Mouse (Mus musculus): ENCODE results near the gene A130010J15Rik.

A130010J15Rik gene

DNA sequence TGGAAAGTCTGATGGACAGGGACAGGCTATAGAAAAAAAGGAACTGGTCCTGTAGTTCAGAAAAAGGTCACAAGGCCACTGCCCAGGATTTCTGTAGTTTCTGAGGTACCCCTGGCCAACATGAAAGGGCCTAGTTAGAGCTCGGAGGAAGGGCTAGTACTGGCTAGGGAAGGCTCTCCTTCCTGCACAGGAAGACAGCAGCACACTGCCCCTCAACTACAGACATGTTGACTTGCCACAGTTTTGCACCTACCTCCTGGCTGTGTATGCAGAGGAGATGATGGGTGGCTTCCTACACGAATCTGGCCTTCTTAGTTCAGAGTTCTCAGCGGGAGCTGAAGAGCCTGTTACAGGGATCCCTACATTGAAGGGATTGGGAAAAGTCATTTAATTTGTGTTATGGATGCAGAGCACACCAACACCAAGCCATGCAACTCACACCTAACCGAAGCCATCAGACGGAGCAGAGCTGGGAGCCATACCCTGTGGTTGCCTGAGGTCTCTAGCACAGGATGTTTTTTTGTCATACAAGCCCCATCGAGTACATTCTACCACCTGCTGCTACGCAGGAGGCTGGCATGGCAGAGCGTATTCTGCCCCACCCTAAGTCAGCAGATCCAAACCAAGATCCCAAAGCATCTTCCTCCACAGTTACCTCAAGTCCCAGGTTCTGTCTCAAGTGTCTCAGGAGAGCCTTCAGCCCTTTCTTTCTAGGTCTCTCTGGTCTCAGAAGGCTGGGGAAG is 33.0 kb downstream of the A130010J15Rik start:
- DNase-seq (ENCODE audit: low read depth, low spot score): no peak

DNA sequence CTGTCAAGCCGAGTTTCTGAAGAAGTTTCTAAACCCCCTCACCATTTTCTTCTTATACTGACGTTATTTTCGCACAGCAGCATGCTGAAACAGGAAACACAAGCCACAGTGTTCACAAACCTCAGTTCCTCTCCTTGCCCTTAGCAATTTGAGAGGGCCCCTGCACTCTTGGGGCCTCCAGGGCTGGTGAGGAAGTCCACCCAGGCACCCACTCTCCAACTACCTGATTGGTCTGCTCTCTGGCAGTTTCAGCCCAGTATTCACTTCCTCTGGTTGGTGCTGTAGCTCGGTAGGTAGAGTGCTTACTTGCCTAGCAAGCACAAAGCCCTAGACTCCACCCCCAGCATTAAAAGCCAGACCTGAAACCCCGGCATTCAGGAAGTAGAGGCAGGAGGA is 33.5 kb downstream of the A130010J15Rik start, which contains the start of gene Traf3ip3:
Traf3ip3 (minus strand) TSS at position 321 of the 396 bp plus-strand sequence.
- DNase-seq (ENCODE audit: low read depth, low spot score): peak; percentile 51

DNA sequence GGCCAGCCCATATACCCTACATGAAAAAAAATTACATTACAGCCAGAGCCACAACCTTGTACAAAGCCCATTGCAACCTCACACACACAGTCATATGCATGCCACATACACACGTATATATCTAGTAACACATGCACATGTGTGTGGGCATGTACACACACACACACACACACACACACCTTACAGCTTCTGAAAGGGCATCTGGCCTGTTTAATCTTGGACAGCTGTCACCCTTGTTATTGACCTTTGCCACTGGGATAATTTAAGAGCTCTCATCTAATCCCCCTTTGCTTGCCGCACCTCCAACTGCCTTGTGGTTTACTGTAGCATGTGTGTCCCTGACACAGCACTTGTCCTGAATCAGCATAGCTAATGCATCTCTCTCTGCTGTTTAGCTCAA is 36.0 kb downstream of the A130010J15Rik start:
- no peak for DNase-seq (ENCODE audit: low read depth, low spot score)

DNA sequence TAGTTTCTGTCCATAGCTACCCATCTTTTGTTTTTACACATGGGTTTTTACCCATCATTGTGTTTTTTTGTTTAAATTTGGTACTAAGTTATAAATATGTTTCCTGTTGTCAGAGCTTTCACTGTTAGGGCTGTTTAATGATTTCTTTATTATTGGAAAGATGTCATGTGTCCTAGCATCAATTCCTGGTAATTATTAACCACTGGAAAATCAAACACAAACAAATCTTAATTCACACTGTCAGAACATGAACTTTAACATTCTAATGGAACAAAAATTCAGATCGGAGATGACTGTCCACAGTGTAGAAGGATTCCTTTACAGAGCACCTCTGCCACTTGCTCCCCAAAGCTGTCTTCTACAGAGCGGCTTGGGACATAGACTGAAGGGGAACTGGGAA is 37.6 kb downstream of the A130010J15Rik start:
- no peak for DNase-seq (ENCODE audit: low read depth, low spot score)

DNA sequence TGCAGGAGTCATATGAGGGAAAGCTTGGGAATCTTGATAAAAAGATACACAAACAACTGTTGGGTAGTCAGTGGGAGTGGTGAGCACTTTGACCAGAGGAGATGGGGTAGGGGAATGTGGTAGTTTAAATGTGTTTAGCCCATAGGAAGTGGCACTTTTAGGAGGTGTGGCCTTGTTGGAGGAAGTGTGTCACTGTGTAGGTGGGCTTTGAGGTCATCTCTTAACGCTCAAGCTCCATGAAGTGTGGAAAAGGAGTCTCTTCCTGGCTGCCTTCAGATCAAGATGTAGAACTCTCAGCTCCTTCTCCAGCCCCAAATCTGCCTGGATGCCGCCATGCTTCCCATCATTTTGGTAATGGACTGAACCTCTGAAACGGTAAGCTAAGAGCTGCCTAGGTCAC is 39.7 kb downstream of the A130010J15Rik start, which contains the start of gene Lamb3:
Lamb3 (plus strand) TSS at position 197 of the 400 bp plus-strand sequence.
- no peak for DNase-seq (ENCODE audit: low read depth, low spot score)

DNA sequence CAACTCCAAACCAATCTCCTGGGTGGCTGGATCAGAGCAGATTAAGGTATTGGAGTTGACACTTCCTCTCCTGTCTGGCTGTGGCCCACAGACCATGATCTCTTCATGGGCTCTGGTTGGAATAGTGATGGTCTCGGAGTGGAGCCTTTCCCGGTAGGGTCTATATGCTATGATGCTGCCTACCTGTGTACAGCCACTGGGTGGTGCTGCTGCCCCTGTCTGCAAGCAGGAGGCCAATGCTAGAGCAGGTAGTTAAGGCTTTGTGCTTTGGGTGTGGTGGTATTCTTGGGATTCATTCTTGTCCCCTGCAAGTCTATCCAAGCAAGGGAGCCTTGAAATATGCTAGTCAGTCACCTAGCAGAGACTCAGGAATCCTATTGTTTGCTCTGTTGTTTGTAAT is 40.3 kb downstream of the A130010J15Rik start:
- DNase-seq (ENCODE audit: low read depth, low spot score): peak; percentile 80

DNA sequence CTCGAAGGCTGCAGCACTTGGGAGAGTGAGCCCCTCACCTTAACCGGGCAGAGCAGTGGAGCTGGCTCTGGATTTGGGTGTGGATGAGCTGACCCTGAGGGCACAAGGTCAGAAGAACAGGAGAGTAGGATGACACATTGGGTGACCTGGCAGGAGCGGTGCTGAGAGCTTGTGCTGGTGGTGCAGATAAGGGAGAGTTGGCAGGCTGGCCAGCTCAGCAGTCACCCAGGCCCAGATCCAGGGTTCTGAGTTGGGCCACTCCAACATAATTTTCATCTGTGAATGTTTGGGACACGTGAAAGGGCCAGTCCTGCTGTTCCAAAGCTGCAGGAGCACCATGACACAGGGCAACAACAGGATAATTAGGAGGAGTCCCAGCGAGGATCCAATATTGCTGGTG is 43.5 kb downstream of the A130010J15Rik start:
- no peak for DNase-seq (ENCODE audit: low read depth, low spot score)

DNA sequence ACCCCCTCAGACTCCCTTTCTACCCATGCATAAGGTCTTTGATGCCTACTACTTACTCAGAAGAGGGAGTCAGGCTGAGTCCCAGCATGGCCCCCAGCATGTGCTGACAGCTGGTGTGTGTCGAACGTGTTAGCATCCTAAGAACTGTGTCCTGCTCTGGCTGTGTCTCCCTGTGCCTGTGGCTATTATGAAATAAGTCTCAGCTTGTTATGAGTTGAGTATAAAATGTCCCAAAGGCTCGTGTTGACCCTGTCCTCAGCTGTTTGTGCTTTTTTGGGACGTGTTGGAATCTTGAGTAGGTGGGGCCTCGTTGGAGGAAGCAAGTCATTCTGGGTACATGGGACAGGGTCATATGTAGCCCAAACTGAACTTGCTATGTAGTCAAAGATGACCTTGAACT is 46.2 kb downstream of the A130010J15Rik start:
- no peak for DNase-seq (ENCODE audit: low read depth, low spot score)

DNA sequence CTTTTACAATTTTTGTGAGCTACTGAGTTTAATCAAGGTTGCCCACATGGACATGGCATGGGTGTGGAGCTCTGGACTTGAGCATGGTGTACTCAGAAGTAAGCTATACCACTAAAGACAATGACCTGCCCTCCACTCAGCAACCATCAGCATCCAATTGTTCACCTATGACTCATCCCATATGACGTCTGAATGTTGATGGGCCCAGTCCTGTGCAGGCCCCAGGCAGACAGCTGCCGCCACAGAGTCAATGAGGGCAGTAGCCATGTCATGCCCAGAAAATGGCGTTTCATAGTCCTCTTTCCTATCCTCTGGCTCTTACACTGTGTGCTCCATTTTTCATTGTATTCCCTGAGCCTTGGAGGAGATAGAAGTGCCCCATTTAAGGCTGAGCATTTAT is 48.2 kb downstream of the A130010J15Rik start:
- DNase-seq (ENCODE audit: low read depth, low spot score): no peak

DNA sequence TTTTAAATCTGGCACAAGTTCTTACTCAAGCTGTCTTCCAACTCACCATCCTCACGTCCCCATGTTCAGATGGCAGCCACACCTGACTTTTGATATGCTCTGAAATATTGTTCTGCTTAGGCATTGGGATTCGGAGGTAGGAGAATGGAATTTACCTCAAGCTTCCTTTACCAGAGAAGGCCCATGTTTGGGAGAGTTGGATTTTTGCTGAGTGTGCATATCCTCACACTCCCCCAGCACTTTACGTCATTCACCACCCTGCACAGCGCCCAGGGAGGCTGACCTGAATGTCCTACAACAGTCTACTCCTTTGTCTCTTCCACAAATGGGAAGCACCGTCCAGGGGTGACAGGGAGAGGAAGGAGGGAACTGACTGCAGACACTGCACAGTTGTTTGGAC is 52.6 kb downstream of the A130010J15Rik start:
- no peak for DNase-seq (ENCODE audit: low read depth, low spot score)

DNA sequence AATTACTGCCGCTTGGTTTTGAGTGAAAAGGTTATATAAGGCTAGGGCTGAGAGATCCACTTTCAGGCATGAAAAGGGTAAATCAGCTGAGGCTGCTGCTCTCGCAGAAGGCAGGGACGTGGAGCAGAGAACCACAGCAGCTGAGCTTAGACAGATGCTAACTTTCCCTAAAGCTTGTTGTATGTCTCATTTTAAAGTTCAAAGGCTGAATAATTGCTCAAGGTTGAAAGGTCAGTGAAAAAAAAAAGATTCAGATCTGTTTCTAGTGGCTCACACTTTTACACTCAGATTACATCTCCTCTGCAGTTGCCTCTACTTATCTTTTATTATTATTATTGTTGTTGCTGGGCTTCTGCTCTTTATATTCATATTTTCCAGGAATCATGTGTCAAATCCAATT is 57.7 kb downstream of the A130010J15Rik start:
- DNase-seq (ENCODE audit: low read depth, low spot score): peak; percentile 22

DNA sequence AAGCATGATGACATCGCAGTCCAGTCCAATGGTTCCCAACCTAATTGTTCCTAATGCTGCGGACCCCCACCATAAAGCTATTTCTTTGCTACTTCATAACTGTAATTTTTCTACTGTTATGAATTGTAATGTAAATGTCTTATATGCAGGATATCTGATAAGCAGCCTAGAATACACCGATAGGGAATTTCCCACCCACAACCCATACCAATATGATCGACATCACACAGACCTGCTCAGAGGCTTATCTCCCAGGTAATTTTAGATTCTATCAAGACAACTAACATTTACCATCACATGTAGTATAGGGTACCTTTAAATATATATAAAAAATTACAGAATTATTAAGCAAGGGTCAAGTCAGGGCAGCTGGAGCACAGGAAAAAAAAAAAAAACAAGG is 58.3 kb downstream of the A130010J15Rik start:
- DNase-seq (ENCODE audit: low read depth, low spot score): no peak

DNA sequence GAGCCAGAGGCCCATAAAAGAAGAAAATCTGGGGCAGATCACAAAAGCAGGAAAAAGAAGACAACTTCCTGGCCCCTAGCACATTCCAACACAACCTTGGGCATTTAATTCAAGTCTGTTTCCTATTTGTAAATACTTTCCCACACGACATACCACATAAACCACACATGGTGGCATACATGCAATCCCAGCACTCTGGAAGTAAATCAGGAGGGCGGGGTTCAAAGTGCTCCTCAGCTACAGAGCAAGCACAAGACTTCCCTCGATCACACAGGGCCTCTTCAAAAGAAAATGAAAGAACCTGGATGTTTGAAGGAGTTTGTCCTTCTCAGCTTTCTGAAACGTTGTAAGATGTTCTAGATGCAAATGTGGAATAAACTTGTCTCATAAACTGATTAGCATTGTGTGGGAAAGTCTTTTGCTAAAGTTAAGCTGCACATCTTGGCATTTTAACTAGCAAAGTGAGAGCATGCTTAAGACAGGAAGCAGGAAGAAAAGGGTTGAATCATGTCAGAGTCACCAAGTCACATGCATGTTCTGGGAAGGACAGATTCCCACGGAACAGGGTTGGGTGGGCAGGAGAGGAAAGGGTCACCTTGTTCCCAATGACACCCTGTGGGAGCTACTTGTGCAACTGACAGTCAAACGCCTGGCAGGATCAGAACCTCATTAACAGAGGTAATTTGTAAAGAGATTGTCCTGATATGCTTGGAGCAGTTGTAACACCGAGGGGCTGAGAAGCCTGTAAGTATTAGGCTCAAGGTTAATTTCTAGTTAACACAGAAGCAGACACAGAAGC is 59.1 kb downstream of the A130010J15Rik start:
- peak; percentile 45 for DNase-seq (ENCODE audit: low read depth, low spot score)
